Mouse (Mus musculus) small intestine, adult 2 months (tissue): ENCODE measurements around the gene Zfp1.

Source experiments
- CTCF ChIP-seq: fragments of 200-500 bp; IDR thresholded peaks from 2 replicates; pipeline ENCODE4 v1.5.1; 2012; ENCODE audit warnings: low read depth, mild to moderate bottlenecking, control low read depth, inconsistent platforms, low read length, moderate library complexity, mixed read lengths; ENCODE audit not compliant: insufficient replicate concordance, insufficient read length; ENCODE audit errors: extremely low read depth
- POLR2A ChIP-seq: fragments of 200-500 bp; IDR thresholded peaks from 2 replicates; pipeline ENCODE4 v1.6.1; 2012; ENCODE audit warnings: low read depth, mild to moderate bottlenecking, control low read depth, inconsistent platforms, low read length, moderate library complexity

DNA sequence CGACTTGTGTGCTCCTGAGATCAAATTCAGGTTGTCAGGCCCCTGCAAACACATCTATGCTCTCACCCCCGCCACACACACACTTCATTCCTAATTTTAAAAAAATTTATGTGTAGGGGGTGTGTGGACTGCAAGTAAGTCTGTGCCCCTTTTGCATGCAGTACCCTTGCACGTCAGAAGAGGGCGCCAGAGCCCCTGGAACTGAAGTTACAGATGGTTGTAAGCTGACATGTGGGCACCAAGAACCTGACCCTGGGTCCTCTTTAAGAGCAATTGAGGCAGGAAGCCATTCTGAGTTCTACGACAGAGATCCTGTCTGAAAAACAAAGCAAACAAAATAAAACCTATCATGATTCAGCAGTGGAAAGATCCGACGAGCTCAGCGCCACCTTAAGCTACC is 33.0 kb downstream of the Zfp1 start:
- peak; percentile 54; the same call in 1 of the 2 replicates for TF ChIP-seq CTCF
- no peak for TF ChIP-seq POLR2A
